Mouse (Mus musculus) heart, embryonic 15.5 days (tissue): ENCODE results near the gene F10. TPM values are rescaled to one million over a fixed set of nuclear protein-coding genes. Genes with fewer than 3 reads are reported as not detected.

ENCODE experiments used
- polyA plus RNA-seq: library from polyadenylated mRNA; unstranded; fragments of >200 nt; fragmentation: Nextera tagmentation; extraction: Ambion mirVana; gene quantifications from 2 replicates; pipeline ENCODE4 v1.2.1, GENCODE M21; 2015

F10 gene
- polyA plus RNA-seq, 1 experiment from 2014 or later = 1.2 TPM

Other genes with a start within 250 kb of the F10 start
- gene Mcf2l, start 163.5 kb upstream of the F10 start, polyA plus RNA-seq = 9.0 and 9.9 TPM in 2 replicates
- 0.10 and 0.19 TPM in 2 replicates for gene F7, start 11.3 kb upstream of the F10 start, polyA plus RNA-seq
- gene Proz, start 23.6 kb downstream of the F10 start, polyA plus RNA-seq = 0.33 and 0.62 TPM in 2 replicates
- gene Pcid2, start 68.2 kb downstream of the F10 start, polyA plus RNA-seq = 22.3 and 25.4 TPM in 2 replicates
- gene Cul4a, start 68.3 kb downstream of the F10 start, polyA plus RNA-seq = 88.5 and 97.8 TPM in 2 replicates
- gene Lamp1, start 121.9 kb downstream of the F10 start, polyA plus RNA-seq = 285 and 316 TPM in 2 replicates
- 12.5 and 13.6 TPM in 2 replicates for gene Grtp1, start 163.3 kb downstream of the F10 start, polyA plus RNA-seq
- 188 and 216 TPM in 2 replicates for gene Adprhl1, start 216.9 kb downstream of the F10 start, polyA plus RNA-seq